Mouse (Mus musculus): Measurements from ENCODE around the gene 4930447C04Rik.

4930447C04Rik gene

DNA sequence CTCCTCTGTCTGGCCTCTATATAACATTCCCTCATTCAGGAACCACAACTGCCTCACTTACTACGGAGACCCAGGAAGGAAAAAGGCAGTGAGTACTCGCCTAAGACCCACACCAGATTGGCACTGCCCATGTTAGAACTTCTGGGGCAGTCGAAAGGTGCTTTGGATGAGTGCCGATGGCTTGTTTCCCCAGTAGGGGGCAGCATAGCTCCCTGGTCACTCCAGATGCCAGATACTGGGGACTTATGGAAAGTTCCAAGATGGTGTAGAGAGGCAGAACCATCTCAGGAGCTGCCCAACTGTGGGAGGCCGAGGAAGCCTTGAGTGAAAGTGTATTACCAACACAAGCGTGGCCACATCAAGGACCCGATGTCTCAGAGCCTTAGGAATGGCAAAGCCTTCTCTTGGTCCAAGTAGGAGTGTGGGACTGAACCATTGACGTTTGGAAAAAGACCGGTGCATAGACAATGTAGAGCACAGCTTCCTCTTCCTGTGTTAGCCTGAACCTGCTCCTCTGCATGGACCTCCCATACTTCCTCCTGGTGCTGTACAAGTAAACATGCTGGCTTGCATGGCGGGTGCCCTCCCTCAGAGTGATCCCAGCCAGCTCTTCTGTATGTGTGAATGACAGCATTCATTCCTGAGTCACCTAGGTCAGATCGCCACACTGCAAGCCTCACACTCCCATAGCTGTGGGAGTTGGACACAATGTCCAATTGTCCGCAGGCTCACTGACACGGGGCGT, 105.6 kb downstream of the 4930447C04Rik start:
- no peak for DNase-seq

DNA sequence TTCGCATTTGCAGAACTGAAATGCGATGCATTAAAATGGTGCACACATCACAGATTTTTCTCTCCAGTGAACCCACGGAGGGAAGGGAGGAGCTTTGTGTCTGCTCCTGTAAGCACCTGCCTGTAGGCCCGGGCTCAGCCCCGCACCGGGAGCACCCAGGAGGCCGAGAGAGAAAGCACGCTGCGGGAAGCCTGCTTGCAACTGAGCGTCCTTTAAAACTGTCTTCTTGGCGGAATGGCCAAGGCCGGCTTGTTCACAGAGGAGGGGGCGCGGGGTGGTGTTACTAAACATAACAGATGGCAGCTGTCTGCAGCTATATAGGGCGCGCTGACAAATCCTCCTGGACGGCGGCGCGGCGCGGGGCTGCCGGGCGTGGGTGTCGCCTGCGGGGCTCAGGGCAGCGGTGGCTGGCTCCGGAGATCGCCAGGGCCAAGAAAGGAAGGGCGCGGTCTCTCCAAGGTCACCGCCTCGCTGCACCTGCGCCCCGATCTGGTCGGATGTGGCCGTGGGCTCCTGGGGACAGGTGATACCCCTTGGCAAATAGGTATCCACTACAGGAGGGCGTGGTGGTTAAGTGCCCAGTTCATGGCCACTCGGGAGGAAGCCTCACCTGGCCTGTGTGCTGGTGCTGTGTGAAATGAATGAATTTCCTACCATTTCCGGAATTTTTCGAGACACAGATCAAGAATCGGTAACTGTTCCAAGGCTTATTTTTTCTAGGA, 108.7 kb downstream of the 4930447C04Rik start:
- DNase-seq: peak; percentile 54

Data from cerebellum, adult 9-10 months (tissue).